Mouse (Mus musculus): ENCODE results near the gene Tnip2.

Gene Tnip2

GRCm38 (mm10) chr5:34524511-34524910, 10.7 kb upstream of the Tnip2 start:
- DNase-seq (ENCODE audit: extremely low spot score, low spot score): no peak

- DNase-seq (ENCODE audit: extremely low spot score, low spot score): no peak
Observed at GRCm38 (mm10) chr5:34523958-34524485, 10.2 kb upstream of the Tnip2 start.

GRCm38 (mm10) chr5:34521337-34521736, 7.5 kb upstream of the Tnip2 start:
- DNase-seq (ENCODE audit: extremely low spot score, low spot score): no peak

- no peak for DNase-seq (ENCODE audit: extremely low spot score, low spot score)
Observed at GRCm38 (mm10) chr5:34520458-34521209, 6.8 kb upstream of the Tnip2 start.

GRCm38 (mm10) chr5:34519389-34519910, 5.7 kb upstream of the Tnip2 start:
- DNase-seq (ENCODE audit: extremely low spot score, low spot score): no peak

GRCm38 (mm10) chr5:34517913-34518312, 4.1 kb upstream of the Tnip2 start:
- peak; percentile 74 for DNase-seq (ENCODE audit: extremely low spot score, low spot score)

GRCm38 (mm10) chr5:34515096-34515495, 1.3 kb upstream of the Tnip2 start:
- DNase-seq (ENCODE audit: extremely low spot score, low spot score): no peak

- no peak for DNase-seq (ENCODE audit: extremely low spot score, low spot score)
Observed at GRCm38 (mm10) chr5:34514218-34514566, 401 bp upstream of the Tnip2 start.

- DNase-seq (ENCODE audit: extremely low spot score, low spot score): no peak
Observed at GRCm38 (mm10) chr5:34512486-34512885, 1.3 kb downstream of the Tnip2 start.

GRCm38 (mm10) chr5:34502821-34503220, 11.0 kb downstream of the Tnip2 start:
- no peak for DNase-seq (ENCODE audit: extremely low spot score, low spot score)

GRCm38 (mm10) chr5:34502411-34502810, 11.4 kb downstream of the Tnip2 start:
- no peak for DNase-seq (ENCODE audit: extremely low spot score, low spot score)

GRCm38 (mm10) chr5:34501588-34501987, 12.2 kb downstream of the Tnip2 start:
- no peak for DNase-seq (ENCODE audit: extremely low spot score, low spot score)

- DNase-seq (ENCODE audit: extremely low spot score, low spot score): no peak
Observed at GRCm38 (mm10) chr5:34500886-34501285, 12.9 kb downstream of the Tnip2 start.

GRCm38 (mm10) chr5:34496745-34497144, 17.0 kb downstream of the Tnip2 start:
- no peak for DNase-seq (ENCODE audit: extremely low spot score, low spot score)

- DNase-seq (ENCODE audit: extremely low spot score, low spot score): no peak
Observed at GRCm38 (mm10) chr5:34489418-34489787, 24.4 kb downstream of the Tnip2 start.

GRCm38 (mm10) chr5:34488741-34489417, 24.9 kb downstream of the Tnip2 start:
- DNase-seq (ENCODE audit: extremely low spot score, low spot score): no peak

- no peak for DNase-seq (ENCODE audit: extremely low spot score, low spot score)
Observed at GRCm38 (mm10) chr5:34487320-34488090, 26.3 kb downstream of the Tnip2 start.

GRCm38 (mm10) chr5:34485731-34486130, 28.1 kb downstream of the Tnip2 start:
- no peak for DNase-seq (ENCODE audit: extremely low spot score, low spot score)

- no peak for DNase-seq (ENCODE audit: extremely low spot score, low spot score)
Observed at GRCm38 (mm10) chr5:34480926-34481325, 32.9 kb downstream of the Tnip2 start.

GRCm38 (mm10) chr5:34468039-34468775, 45.6 kb downstream of the Tnip2 start:
- DNase-seq (ENCODE audit: extremely low spot score, low spot score): no peak

- no peak for DNase-seq (ENCODE audit: extremely low spot score, low spot score)
Observed at GRCm38 (mm10) chr5:34466648-34467047, 47.1 kb downstream of the Tnip2 start.
